9 mouse cellular contexts compared by ENCODE assay signal in genomic region chr2:72426776-72427175, GRCm38 (mm10). TPM values are rescaled to one million over a fixed set of nuclear protein-coding genes. Genes with fewer than 3 reads are reported as not detected.
DNase-seq lines count a peak whose midpoint lies in the region; ATAC-seq lines count a peak whose summit lies in the region.
"Had no signal": no experiment of that assay in that cellular context is flagged by ENCODE, and none has a peak within 500 bp of the region (broad histone marks: within the 10 kb centered on the region; RNA-seq: fewer than 3 reads in every experiment).

No protein-coding gene starts in this region.

- no peak overlapping the region for H3K27ac ChIP-seq in forebrain, embryonic 10.5 days
- no peak overlapping the region for H3K27ac ChIP-seq in neural tube, embryonic 12.5 days

- H3K4me1 ChIP-seq in forebrain, embryonic 10.5 days: peaks cover 28% of the 10 kb centered on the region
- H3K4me1 ChIP-seq in neural tube, embryonic 12.5 days: peaks cover 7% of the 10 kb centered on the region

- peaks cover 87% of the 10 kb centered on the region for H3K27me3 ChIP-seq in forebrain, embryonic 10.5 days (ENCODE audit: poor library complexity, severe bottlenecking)
- no peaks in the 10 kb centered on the region for H3K27me3 ChIP-seq in neural tube, embryonic 12.5 days (replicated peaks)

- H3K9ac ChIP-seq in neural tube, embryonic 12.5 days: no peak overlapping the region

- peak overlapping the region; percentile 37 for H3K4me2 ChIP-seq in neural tube, embryonic 12.5 days (replicated peaks)

- ATAC-seq in neural tube, embryonic 12.5 days (ENCODE audit: low FRiP score, low read depth): peak; percentile 96
- ATAC-seq in granulocyte monocyte progenitor cell, adult 5-6 weeks (replicated peaks; ENCODE audit: poor library complexity, severe bottlenecking): no peak

- H3K36me3 ChIP-seq in forebrain, embryonic 10.5 days (replicated peaks): no peaks in the 10 kb centered on the region
- H3K36me3 ChIP-seq in neural tube, embryonic 12.5 days: no peaks in the 10 kb centered on the region

- 25% methylated on average over 8 of the region's 8 CpGs for WGBS in forebrain, embryonic 10.5 days
- WGBS in neural tube, embryonic 12.5 days: 5% methylated on average over 8 of the region's 8 CpGs

- H3K4me3 ChIP-seq in forebrain, embryonic 10.5 days: no peak overlapping the region
- no peak overlapping the region for H3K4me3 ChIP-seq in neural tube, embryonic 12.5 days

- peak; percentile 9 to 25 for DNase-seq in cerebellum, postnatal 14 days
- DNase-seq in cerebellum, adult 11 months: no peak
- DNase-seq in forebrain, embryonic 10.5 days (ENCODE audit: extremely low spot score, low spot score): peak; percentile 29
- DNase-seq in layer of hippocampus, adult 8-10 months (ENCODE audit: low spot score in 2 of 2): peak; percentile 23 to 30
- DNase-seq in thymus, postnatal 14 days: no peak
- DNase-seq in kidney, adult 8-10 months: no peak
- DNase-seq: thymus, postnatal 4 days had no signal

- no peaks in the 10 kb centered on the region for H3K9me3 ChIP-seq in forebrain, embryonic 10.5 days
- no peaks in the 10 kb centered on the region for H3K9me3 ChIP-seq in neural tube, embryonic 12.5 days

RNA-seq across cellular contexts. Expression of gene Cdca7, which starts 49.2 kb away (rescaled TPM):
- polyA plus RNA-seq in forebrain, embryonic 10.5 days (2016; fragmentation: Nextera tagmentation; extraction: Ambion mirVana): 280 and 291 TPM in 2 replicates
- total RNA-seq in layer of hippocampus, adult 8-10 months (2022): 1 to 10 TPM; 4.6 to 7.6 (median 6.1) TPM
- polyA plus RNA-seq in neural tube, embryonic 12.5 days (2016; fragmentation: Nextera tagmentation; extraction: Ambion mirVana): 102 and 109 TPM in 2 replicates
- 231 and 236 TPM in 2 replicates for total RNA-seq in granulocyte monocyte progenitor cell, adult 5-6 weeks (2014; fragmentation: Nextera tagmentation)
- 240 and 269 TPM in 2 replicates for total RNA-seq in granulocyte monocyte progenitor cell, adult 5-6 weeks (2017)

Comparison
In these comparisons a context has a peak if more than half of its experiments do, and no peak if none do; other contexts are left out.
1. DNase-seq: peak in cerebellum, postnatal 14 days (2 of 2), forebrain, embryonic 10.5 days (single experiment) and layer of hippocampus, adult 8-10 months (2 of 2); none in cerebellum, adult 11 months (single experiment), thymus, postnatal 14 days (single experiment) and kidney, adult 8-10 months (0 of 2).
2. RNA of gene Cdca7, which starts 49.2 kb away (total RNA-seq): 231 to 269 TPM in granulocyte monocyte progenitor cell, adult 5-6 weeks; 4.6 to 7.6 TPM in layer of hippocampus, adult 8-10 months; every median in the first group is over 10 times any median in the second.